Mouse (Mus musculus): ENCODE results near the gene Ehbp1.

The Ehbp1 gene

DNA sequence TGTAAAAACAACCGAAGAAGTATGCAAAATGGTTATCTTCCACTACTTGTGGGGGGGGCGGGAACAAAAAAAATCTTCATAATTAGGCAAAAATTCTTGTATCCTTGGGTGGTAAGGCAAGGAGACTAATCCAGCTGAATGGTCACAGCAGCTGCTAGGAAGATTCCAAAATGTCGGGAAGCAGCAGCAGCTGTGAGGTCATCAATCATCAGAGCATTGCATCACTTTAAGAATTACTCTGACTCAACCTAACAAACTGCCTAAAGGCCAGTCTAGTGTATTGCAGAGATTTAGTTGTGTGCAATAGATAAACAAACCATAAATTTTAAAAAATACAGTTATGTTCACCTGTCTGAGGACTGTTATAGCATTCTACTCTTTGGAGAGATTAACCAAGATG lies 368.5 kb downstream of the Ehbp1 start:
- DNase-seq (ENCODE audit: low read depth, low spot score): no peak

DNA sequence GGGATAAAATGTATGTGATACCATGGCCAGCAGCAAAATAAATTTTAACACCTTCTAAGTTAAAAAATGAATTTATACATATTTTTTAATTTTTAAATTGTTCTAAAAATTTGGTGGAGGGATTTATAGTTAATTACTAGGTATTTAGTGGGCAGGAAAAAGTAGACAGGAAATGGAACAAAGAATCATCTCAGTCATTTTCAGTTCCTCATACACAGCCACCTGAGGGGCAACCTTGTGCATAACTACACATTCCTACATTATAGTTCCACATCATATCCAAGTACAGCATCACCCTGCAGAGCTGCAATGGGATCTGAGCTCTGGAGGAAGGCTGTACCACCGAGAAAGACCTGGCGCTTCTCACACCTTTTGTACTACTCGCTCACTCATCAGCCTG lies 373.2 kb downstream of the Ehbp1 start:
- DNase-seq (ENCODE audit: low read depth, low spot score): no peak

Measured in skeletal muscle tissue, adult 2 months (tissue).